Mouse (Mus musculus): Measurements from ENCODE around the gene Klhl12.

- TF ChIP-seq CTCF (IDR thresholded peaks at IDR 0.05; ENCODE audit: control insufficient read depth, insufficient read depth, insufficient replicate concordance, low read depth, low read length) (no peak), POLR2A (IDR thresholded peaks at IDR 0.05; ENCODE audit: control insufficient read depth, low read depth, low read length) (no peak)
These were observed 35.8 kb downstream of the Klhl12 start for GRCm38 (mm10) chr1:134490903-134491801.

Measured in testis, adult 2 months (tissue).